ENCODE assay signal across 24 mouse cellular contexts in the genomic region with DNA sequence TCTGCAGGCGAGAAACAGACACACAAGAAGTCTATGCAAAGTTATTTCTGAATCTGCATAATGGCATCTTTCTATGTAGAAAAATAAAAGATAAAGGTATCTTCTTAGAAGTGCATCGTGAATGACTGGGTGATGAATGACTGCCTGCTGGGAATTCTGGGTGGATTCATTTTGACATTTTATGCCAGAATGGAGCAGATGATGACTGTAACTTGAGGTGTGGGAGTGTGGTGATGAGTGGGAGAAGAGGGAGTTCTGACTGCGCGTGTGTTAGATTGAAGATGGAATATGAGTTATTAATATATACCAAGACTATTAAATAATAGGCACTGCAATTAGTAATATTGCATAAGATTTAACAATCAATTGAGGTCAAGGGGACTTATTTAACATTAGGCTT.
A peak's percentile ranks its signal among the peaks of the same experiment; 100 is the strongest.
DNase-seq lines count a peak whose midpoint lies in the region; ATAC-seq lines count a peak whose summit lies in the region.
"Had no signal": no experiment of that assay in that cellular context is flagged by ENCODE, and none has a peak within 500 bp of the region (broad histone marks: within the 10 kb centered on the region; RNA-seq: fewer than 3 reads in every experiment).

No protein-coding gene starts in this region.

- peak; percentile 55 for ATAC-seq in frontal cortex, adult (ENCODE audit: low TSS enrichment)
- ATAC-seq: forebrain, embryonic 13.5 days; forebrain, embryonic 16.5 days; hindbrain, postnatal 0 days; inflammation-experienced regulatory T-cells, adult 6 months; Patski had no signal

- no peak for DNase-seq in frontal cortex, postnatal 14 days (ENCODE audit: low spot score in 2 of 2)
- peak; percentile 35 for DNase-seq in layer of hippocampus, adult 9-11 months
- no peak for DNase-seq in layer of hippocampus, adult 8-10 months (ENCODE audit: low spot score in 2 of 2)
- peak; percentile 76 for DNase-seq in brain, adult 2 months (ENCODE audit: low read depth, low spot score)
- DNase-seq in embryo, embryonic 10 days (ENCODE audit: low spot score): no peak
- DNase-seq: adrenal gland, postnatal 10 days; adrenal gland, postnatal 36 days; B cell, adult 2 months; cerebellum, adult 11 months; cerebellum, adult 2 months; cerebellum, adult 9-11 months; cerebellum, postnatal 25 days; embryo, embryonic 11 days; gastrocnemius, postnatal 10 days; gastrocnemius, postnatal 36 days; heart, adult 2 months; heart, postnatal 14 days; heart, postnatal 4 days had no signal

Comparison
In these comparisons a context has a peak if more than half of its experiments do, and no peak if none do; other contexts are left out.
1. DNase-seq: peak in layer of hippocampus, adult 9-11 months (single experiment) and brain, adult 2 months (single experiment); none in frontal cortex, postnatal 14 days (0 of 2), layer of hippocampus, adult 8-10 months (0 of 2) and embryo, embryonic 10 days (single experiment).